ENCODE assay signal across 8 mouse cellular contexts in the genomic region with DNA sequence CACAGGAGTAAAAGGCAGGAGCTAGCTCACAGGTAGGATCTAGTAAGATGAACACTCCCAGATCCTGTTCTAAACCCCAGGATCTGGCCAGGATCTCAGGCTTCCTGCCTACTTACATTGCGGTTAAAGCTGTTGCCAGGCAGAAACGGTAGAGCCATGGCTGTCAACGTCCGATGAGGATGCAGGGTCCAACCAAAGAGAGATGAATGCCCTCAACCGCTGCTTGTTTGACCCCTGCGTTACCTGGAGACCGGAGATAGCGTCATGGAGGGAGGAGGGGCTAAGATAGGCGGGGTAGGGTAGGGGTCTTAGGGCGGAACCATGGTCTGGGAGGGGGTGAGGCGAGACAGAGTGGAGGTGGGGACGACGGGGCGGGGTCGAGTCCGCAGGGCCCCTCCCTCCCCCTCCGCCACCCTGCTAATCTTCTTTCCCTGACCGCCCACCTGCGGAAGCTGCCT. TPM values are rescaled to one million over a fixed set of nuclear protein-coding genes. Genes with fewer than 3 reads are reported as not detected.
DNase-seq lines count a peak whose midpoint lies in the region; ATAC-seq and TF ChIP-seq lines count a peak whose summit lies in the region.

TSS of gene Efhc2 (minus strand) at position 243 of the 458 bp plus-strand sequence.

- peak within 1 kb of the TSS; percentile 40 for H3K4me3 ChIP-seq in left cerebral cortex, adult 2 months
- peak within 1 kb of the TSS; percentile 36 for H3K4me3 ChIP-seq in embryonic facial prominence, embryonic 14.5 days (ENCODE audit: low read depth, low read length)
- H3K4me3 ChIP-seq in intestine, embryonic 16.5 days (ENCODE audit: low read length): peak within 1 kb of the TSS; percentile 28
- H3K4me3 ChIP-seq in liver, postnatal 0 days (ENCODE audit: low read depth, low read length): peak within 1 kb of the TSS; percentile 24

- no peaks in the 10 kb centered on the region for H3K4me1 ChIP-seq in embryonic facial prominence, embryonic 14.5 days (ENCODE audit: control insufficient read depth, insufficient read depth, low read length)
- no peaks in the 10 kb centered on the region for H3K4me1 ChIP-seq in intestine, embryonic 16.5 days (ENCODE audit: control insufficient read depth, insufficient read depth, low read length)
- no peaks in the 10 kb centered on the region for H3K4me1 ChIP-seq in liver, postnatal 0 days (ENCODE audit: insufficient read depth)

- DNase-seq in left cerebral cortex, adult 2 months (ENCODE audit: extremely low spot score in 1 of 2, low spot score in 2 of 2): peak in 1 of 2 experiments; percentile 6
- DNase-seq in left cerebral cortex, adult 18-20 months (ENCODE audit: low spot score in 2 of 2): no peak
- DNase-seq in adrenal gland, postnatal 25 days: peak; percentile 3
- DNase-seq in embryonic facial prominence, embryonic 14.5 days (ENCODE audit: low spot score): peak; percentile 7
- DNase-seq in liver, postnatal 0 days: peak; percentile 11
- peak; percentile 2 for DNase-seq in splenic B cell, adult 2 months (ENCODE audit: low read depth, low spot score)

- H3K9me3 ChIP-seq in embryonic facial prominence, embryonic 14.5 days (ENCODE audit: control insufficient read depth, low read length): no peaks in the 10 kb centered on the region
- H3K9me3 ChIP-seq in intestine, embryonic 16.5 days (ENCODE audit: control insufficient read depth, low read length): no peaks in the 10 kb centered on the region
- H3K9me3 ChIP-seq in liver, postnatal 0 days (ENCODE audit: low read length): no peaks in the 10 kb centered on the region

- H3K36me3 ChIP-seq in embryonic facial prominence, embryonic 14.5 days (ENCODE audit: control insufficient read depth, insufficient read depth, low read length): no peaks in the 10 kb centered on the region
- H3K36me3 ChIP-seq in intestine, embryonic 16.5 days (ENCODE audit: control insufficient read depth, insufficient read depth, low read length): no peaks in the 10 kb centered on the region
- no peaks in the 10 kb centered on the region for H3K36me3 ChIP-seq in liver, postnatal 0 days (replicated peaks; ENCODE audit: insufficient read depth, low read length)
- no peaks in the 10 kb centered on the region for H3K36me3 ChIP-seq in splenic B cell, adult 2 months (ENCODE audit: control insufficient read depth, insufficient read depth, low read length, poor library complexity, severe bottlenecking)

- H3K27ac ChIP-seq in left cerebral cortex, adult 2 months: peak within 1 kb of the TSS; percentile 61
- no peak within 1 kb of the TSS for H3K27ac ChIP-seq in embryonic facial prominence, embryonic 14.5 days (replicated peaks; ENCODE audit: low read depth, low read length)
- no peak within 1 kb of the TSS for H3K27ac ChIP-seq in intestine, embryonic 16.5 days (ENCODE audit: low read length)
- H3K27ac ChIP-seq in liver, postnatal 0 days (ENCODE audit: low read depth): no peak within 1 kb of the TSS

- no peak for TF ChIP-seq EP300 in liver, postnatal 0 days (IDR thresholded peaks at IDR 0.05; ENCODE audit: low read depth)

- 12% methylated on average over 18 of the region's 19 CpGs for WGBS in embryonic facial prominence, embryonic 14.5 days
- WGBS in intestine, embryonic 16.5 days: 19% methylated on average over 17 of the region's 19 CpGs
- 20% methylated on average over 16 of the region's 19 CpGs for WGBS in liver, postnatal 0 days (ENCODE audit: insufficient replicate concordance)

- intact Hi-C loops in left cerebral cortex, adult 2 months (cut with DNase I): no loop called here

- peak within 1 kb of the TSS; percentile 46; the same call in 1 of the 2 replicates for H3K9ac ChIP-seq in embryonic facial prominence, embryonic 14.5 days (ENCODE audit: low read depth, low read length)
- no peak within 1 kb of the TSS for H3K9ac ChIP-seq in intestine, embryonic 16.5 days (ENCODE audit: low read depth, low read length)
- H3K9ac ChIP-seq in liver, postnatal 0 days (replicated peaks): no peak within 1 kb of the TSS

- no peak for TF ChIP-seq CTCF in left cerebral cortex, adult 2 months (IDR thresholded peaks at IDR 0.05)
- TF ChIP-seq CTCF in liver, postnatal 0 days (IDR thresholded peaks at IDR 0.05; ENCODE audit: low read depth): no peak

- peak; percentile 76 for ATAC-seq in embryonic facial prominence, embryonic 14.5 days (ENCODE audit: low read depth)
- ATAC-seq in intestine, embryonic 16.5 days: no peak; the same call in 1 of the 2 replicates
- no peak for ATAC-seq in liver, postnatal 0 days
- no peak for ATAC-seq in erythroblast, adult 5-6 weeks (replicated peaks; ENCODE audit: low FRiP score, poor library complexity, severe bottlenecking)

- peak within 1 kb of the TSS; percentile 59 for H3K4me2 ChIP-seq in embryonic facial prominence, embryonic 14.5 days (ENCODE audit: low read depth, low read length)
- H3K4me2 ChIP-seq in intestine, embryonic 16.5 days (ENCODE audit: low read depth, low read length): peak within 1 kb of the TSS; percentile 46
- peak within 1 kb of the TSS; percentile 58 for H3K4me2 ChIP-seq in liver, postnatal 0 days (ENCODE audit: low read depth, low read length)

- H3K27me3 ChIP-seq in embryonic facial prominence, embryonic 14.5 days (replicated peaks; ENCODE audit: control insufficient read depth, insufficient read depth, low read length): no peaks in the 10 kb centered on the region
- no peaks in the 10 kb centered on the region for H3K27me3 ChIP-seq in intestine, embryonic 16.5 days (replicated peaks; ENCODE audit: control insufficient read depth, insufficient read depth, low read length)
- no peaks in the 10 kb centered on the region; the same call in 1 of the 2 replicates for H3K27me3 ChIP-seq in liver, postnatal 0 days (ENCODE audit: insufficient read depth, low read length)
- no peaks in the 10 kb centered on the region for H3K27me3 ChIP-seq in splenic B cell, adult 2 months (ENCODE audit: control insufficient read depth, insufficient read depth, low read length, poor library complexity, severe bottlenecking)

RNA-seq across cellular contexts. Expression of gene Efhc2, which starts in this region (rescaled TPM):
- total RNA-seq in left cerebral cortex, adult 2 months (2021): 1 to 10 TPM; 1.5 to 1.6 TPM
- 1 to 10 TPM; 1.9 to 2.2 TPM for total RNA-seq in left cerebral cortex, adult 18-20 months (2021)
- total RNA-seq in adrenal gland, postnatal 25 days (2021): 1.2 TPM in 1 of 2 replicates, not detected in the other
- polyA plus RNA-seq in embryonic facial prominence, embryonic 14.5 days (2014; fragmentation: Nextera tagmentation; extraction: Ambion mirVana): 1.00 and 1.4 TPM in 2 replicates
- polyA plus RNA-seq in intestine, embryonic 16.5 days (2015; fragmentation: Nextera tagmentation; extraction: Ambion mirVana): 0.09 TPM in 1 of 2 replicates, not detected in the other
- 0.04 TPM in 1 of 2 replicates, not detected in the other for polyA plus RNA-seq in liver, postnatal 0 days (2015; fragmentation: Nextera tagmentation; extraction: Ambion mirVana)
- not detected in 2 replicates for total RNA-seq in erythroblast, adult 5-6 weeks (2015; ENCODE audit: low replicate concordance)
- total RNA-seq in erythroblast, adult 5-6 weeks (2017; ENCODE audit: low replicate concordance): not detected in 2 replicates

Comparison
In these comparisons a context has a peak if more than half of its experiments do, and no peak if none do; other contexts are left out.
1. Peak in DNase-seq, H3K4me3 ChIP-seq and H3K4me2 ChIP-seq in liver, postnatal 0 days; RNA of the gene not detected or under 1 TPM.
2. DNase-seq: peak in adrenal gland, postnatal 25 days (single experiment), embryonic facial prominence, embryonic 14.5 days (single experiment) and splenic B cell, adult 2 months (single experiment); none in left cerebral cortex, adult 18-20 months (0 of 2).
3. Peak in every context shown above with its lines, with median percentiles within 50 percentile points of each other: H3K4me3 ChIP-seq and H3K4me2 ChIP-seq.